Mouse (Mus musculus): ENCODE results near the gene Plcb1.

Gene Plcb1

GRCm38 (mm10) chr2:134838185-134838584 lies 52.3 kb downstream of the Plcb1 start:
- no peak for DNase-seq (ENCODE audit: low read depth, low spot score)

- no peak for DNase-seq (ENCODE audit: low read depth, low spot score)
These were observed 53.0 kb downstream of the Plcb1 start for GRCm38 (mm10) chr2:134838888-134839287.

- DNase-seq (ENCODE audit: low read depth, low spot score): no peak
These were observed 57.0 kb downstream of the Plcb1 start for GRCm38 (mm10) chr2:134842883-134843282.

DNA sequence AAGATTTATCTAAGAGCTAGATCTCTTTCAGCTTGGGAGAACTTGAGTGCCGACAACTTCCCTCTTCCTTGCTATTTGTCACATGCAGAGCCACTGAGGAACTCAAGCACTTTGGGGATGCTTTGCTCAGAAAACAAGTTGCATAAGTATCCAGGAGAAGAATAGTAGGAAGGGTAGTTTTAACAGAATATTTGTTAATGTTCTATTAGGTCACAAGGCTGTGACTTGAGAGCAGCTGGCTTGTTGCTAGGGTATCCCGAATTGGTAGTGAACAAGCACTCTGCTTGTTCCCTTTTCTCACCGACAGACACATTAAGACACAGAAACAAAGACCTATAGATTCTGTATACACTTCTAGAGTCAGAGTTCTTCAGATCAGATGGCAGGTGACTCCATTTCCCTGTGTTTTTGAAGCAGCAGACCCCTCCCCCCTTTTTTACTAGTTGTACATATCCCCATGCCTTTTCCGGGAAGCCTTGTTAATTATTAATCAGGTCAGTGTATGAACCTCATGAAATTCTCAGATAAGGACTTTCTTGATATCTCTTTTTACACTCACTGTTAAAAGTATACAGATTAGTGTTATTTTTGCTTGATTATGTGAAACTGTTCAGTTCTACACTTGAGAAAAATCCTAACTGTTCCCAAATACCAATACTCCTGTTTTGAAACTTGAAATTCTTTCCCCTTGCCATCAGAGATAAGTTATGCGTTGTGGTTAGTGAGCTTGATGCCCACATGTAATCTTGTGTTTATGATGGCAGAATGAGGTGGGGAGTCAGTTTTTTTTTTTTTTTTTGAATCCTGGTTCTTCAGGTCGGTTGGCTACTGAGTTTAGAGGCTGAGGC lies 58.7 kb downstream of the Plcb1 start:
- DNase-seq (ENCODE audit: low read depth, low spot score): no peak

DNA sequence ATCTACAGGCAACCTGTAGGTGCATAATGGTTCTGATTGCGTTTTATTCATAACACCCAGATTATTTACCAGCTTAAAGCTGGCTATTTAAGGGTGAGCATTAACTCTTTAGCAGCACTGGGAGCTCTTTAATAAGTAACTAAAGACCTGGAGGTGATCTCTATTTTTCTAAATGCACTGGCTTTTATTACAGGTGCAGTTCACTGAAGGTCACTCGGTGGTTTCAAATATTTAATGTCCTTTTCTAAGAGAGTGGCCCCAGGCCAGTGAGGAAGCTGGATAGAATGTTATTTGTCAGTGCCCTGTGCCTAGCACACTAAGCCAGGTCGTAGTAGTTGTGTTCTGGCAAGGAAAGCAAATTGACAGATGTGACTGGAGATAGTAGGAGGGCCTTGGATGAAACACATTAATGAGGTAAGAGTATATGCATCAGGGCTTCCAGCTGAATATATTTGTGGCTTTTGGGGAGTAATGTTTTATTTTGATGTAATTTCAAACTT lies 59.4 kb downstream of the Plcb1 start:
- no peak for DNase-seq (ENCODE audit: low read depth, low spot score)

DNA sequence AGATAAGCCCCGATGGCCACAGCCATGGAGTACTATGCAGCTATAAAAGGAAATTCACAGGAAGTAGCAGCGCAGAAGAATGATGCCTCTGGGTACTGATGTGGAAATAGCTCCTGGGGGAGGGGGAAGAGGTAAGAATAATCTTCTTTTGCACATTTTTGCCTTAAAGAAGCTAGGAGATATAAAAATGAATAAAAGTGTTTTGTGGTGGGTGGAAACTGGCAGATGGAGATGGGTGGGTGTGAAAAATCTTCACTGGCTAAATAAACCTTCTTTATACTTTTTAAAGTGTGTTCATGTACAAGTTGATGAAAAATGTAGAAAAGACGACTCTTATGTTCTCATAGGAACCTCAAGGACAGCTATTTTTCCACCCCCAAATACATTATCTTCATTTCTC lies 60.7 kb downstream of the Plcb1 start:
- no peak for DNase-seq (ENCODE audit: low read depth, low spot score)

- no peak for DNase-seq (ENCODE audit: low read depth, low spot score)
These were observed 65.6 kb downstream of the Plcb1 start for GRCm38 (mm10) chr2:134851189-134852171.

GRCm38 (mm10) chr2:134856239-134856638 lies 70.4 kb downstream of the Plcb1 start:
- no peak for DNase-seq (ENCODE audit: low read depth, low spot score)

GRCm38 (mm10) chr2:134856691-134857090 lies 70.8 kb downstream of the Plcb1 start:
- no peak for DNase-seq (ENCODE audit: low read depth, low spot score)

GRCm38 (mm10) chr2:134864985-134865645 lies 79.2 kb downstream of the Plcb1 start:
- no peak for DNase-seq (ENCODE audit: low read depth, low spot score)

- no peak for DNase-seq (ENCODE audit: low read depth, low spot score)
These were observed 81.5 kb downstream of the Plcb1 start for GRCm38 (mm10) chr2:134867381-134867780.

DNA sequence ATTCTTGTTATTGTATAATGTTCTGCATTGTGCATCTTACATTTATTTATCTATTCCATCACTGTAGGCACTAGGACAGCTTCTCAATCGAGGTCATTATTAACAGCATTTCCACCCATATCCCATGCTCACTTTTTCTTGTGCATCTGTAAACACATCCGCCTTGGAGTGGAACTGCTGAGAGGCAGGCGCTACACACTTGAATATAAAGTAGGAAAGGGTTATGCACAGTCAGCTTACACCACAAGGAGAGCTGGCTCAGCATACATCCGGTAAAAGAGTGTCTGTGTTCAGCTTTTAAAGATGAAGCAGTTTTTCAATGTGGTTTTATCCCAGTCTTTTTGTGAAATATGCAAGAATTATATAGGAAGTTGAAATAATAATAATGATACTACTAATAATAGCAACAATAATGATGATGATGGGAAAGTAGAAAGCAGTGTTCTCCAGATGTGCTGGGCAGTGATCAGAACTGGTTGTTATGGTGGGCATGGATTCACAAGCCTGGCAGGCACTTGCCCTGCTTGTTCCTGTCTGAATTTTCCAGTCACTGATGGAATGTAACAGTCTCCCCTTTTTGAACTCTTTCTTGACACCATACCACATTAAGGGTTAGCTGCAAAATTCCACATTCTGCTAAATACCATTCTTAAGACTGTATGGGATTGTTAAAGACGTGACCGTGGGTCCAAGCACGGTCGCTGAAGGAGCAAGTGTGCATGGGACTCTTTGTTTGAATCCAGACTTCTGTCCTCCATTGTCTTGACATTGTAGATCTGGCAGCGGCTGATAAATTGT lies 86.0 kb downstream of the Plcb1 start:
- no peak for DNase-seq (ENCODE audit: low read depth, low spot score)

- no peak for DNase-seq (ENCODE audit: low read depth, low spot score)
These were observed 86.6 kb downstream of the Plcb1 start for GRCm38 (mm10) chr2:134872490-134872781.

GRCm38 (mm10) chr2:134877148-134877547 lies 91.3 kb downstream of the Plcb1 start:
- DNase-seq (ENCODE audit: low read depth, low spot score): no peak

- no peak for DNase-seq (ENCODE audit: low read depth, low spot score)
These were observed 105.3 kb downstream of the Plcb1 start for GRCm38 (mm10) chr2:134891207-134891606.

DNA sequence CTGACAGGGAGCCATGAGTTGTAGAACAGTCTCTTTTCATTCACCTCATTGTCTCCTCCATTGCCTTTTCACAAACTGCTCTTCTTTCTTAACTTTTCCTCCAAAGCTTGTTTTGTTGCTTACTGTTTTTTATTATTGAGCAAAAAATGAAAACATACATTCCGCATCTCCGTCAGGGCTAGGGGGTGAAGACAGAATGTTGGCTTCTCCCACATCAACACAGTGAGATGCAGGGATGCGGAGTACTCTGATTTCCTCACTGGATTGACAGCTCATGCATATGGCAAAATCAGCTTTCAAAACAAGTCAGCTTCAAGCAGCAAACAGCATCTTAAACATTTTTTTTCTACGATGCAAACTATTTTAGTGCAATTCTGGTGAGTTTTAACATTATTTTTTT lies 108.9 kb downstream of the Plcb1 start:
- no peak for DNase-seq (ENCODE audit: low read depth, low spot score)

DNA sequence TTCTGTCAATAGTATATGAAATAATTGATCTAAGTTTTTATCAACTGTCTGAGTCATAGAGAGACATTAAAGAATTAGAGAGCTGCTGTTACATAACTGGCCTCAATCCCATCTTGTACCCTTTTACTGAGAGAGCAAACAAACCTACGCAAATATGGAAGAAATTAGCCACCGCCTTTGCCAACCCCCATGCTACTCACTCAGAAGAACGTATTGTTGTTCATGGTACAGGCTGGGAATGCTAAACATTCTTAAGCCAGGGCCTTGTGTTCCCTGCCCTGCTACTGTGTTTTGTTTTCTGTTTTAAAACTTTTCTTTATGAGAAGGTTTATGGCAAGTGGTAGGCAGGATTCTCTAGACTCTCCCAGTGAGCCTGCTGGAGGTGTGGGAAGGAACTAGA lies 110.3 kb downstream of the Plcb1 start:
- DNase-seq (ENCODE audit: low read depth, low spot score): no peak

GRCm38 (mm10) chr2:134897083-134897482 lies 111.2 kb downstream of the Plcb1 start:
- DNase-seq (ENCODE audit: low read depth, low spot score): no peak

DNA sequence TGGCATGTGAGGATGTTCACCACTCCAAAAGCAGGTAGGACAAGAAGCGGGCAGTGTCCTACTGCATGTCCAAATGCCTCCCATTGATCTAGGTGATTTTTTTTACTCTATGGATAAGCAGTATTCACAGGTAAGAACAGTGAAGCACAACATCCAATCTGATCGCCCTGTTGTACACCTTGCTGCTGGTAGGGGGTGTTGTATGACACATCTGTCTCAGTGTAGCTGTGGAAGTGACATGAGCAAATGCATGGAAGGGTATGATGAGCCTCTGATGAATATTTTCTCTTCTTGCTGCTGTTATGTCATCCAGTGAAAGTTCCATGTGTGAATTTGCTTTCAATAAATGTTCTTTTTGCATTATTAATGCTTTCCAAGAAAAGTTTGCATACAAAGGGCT lies 115.7 kb downstream of the Plcb1 start:
- no peak for DNase-seq (ENCODE audit: low read depth, low spot score)

DNA sequence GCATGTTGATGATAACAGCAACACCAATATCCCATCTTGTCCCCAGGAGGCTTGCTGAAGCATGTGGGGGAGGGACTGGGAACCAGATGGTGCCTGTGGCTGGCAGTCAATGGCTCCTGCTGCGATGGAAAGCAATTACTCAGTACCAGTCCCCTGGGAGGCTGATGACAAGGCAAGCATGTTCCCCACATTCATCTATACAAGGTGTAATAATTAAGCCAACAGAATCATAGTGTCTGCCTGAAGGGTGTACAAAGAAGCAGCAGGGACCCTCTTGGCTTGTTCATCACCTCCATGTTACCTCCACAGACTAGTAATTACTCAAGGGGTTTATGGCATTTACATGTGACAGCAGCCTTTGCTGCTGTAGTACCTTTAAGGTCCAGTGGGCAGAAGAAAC lies 125.0 kb downstream of the Plcb1 start:
- DNase-seq (ENCODE audit: low read depth, low spot score): no peak

- DNase-seq (ENCODE audit: low read depth, low spot score): no peak
These were observed 125.5 kb downstream of the Plcb1 start for GRCm38 (mm10) chr2:134911360-134911759.

Measured in brain, embryonic 18.5 days (tissue).